Mouse (Mus musculus) kidney, embryonic 16.5 days (tissue): ENCODE measurements around the gene Gm49352. TPM values are rescaled to one million over a fixed set of nuclear protein-coding genes. Genes with fewer than 3 reads are reported as not detected.
"Not testable (repeated sequence)": the region's sequence is repeated elsewhere in the genome, so short reads cannot be mapped to it uniquely, and the experiment has no call there.

Experiments
- ATAC-seq: fragments of 200-750 bp; cut with Nextera tagmentation; 2 replicates; pipeline ENCODE4 v1.8.0; 2017; ENCODE audit warnings: moderate TSS enrichment; ENCODE audit not compliant: low FRiP score, low TSS enrichment
- H3K27ac ChIP-seq: fragments of 300-500 bp; sonication (generic); 2 replicates; pipeline ENCODE4 v1.5.1; 2014; ENCODE audit warnings: low read length
- H3K27me3 ChIP-seq: fragments of 300-500 bp; sonication (generic); 2 replicates; pipeline ENCODE4 v1.6.1; 2014; ENCODE audit warnings: low read length, control low read depth, mixed read lengths; ENCODE audit not compliant: insufficient read depth
- H3K36me3 ChIP-seq: fragments of 300-500 bp; sonication (generic); 2 replicates; pipeline ENCODE4 v1.6.1; 2014; ENCODE audit warnings: low read length, control low read depth, mixed read lengths; ENCODE audit not compliant: insufficient read depth
- H3K4me1 ChIP-seq: fragments of 300-500 bp; sonication (generic); 2 replicates; pipeline ENCODE4 v1.6.1; 2014; ENCODE audit warnings: low read length, control low read depth, mixed read lengths; ENCODE audit not compliant: insufficient read depth
- H3K4me2 ChIP-seq: fragments of 300-500 bp; sonication (generic); replicated peaks from 2 replicates; pipeline ENCODE4 v1.6.1; 2014; ENCODE audit warnings: low read depth, low read length
- H3K4me3 ChIP-seq: fragments of 300-500 bp; sonication (generic); 2 replicates; pipeline ENCODE4 v1.5.1; 2014; ENCODE audit warnings: mild to moderate bottlenecking, low read length
- H3K9ac ChIP-seq: fragments of 300-500 bp; sonication (generic); replicated peaks from 2 replicates; pipeline ENCODE4 v1.6.1; 2014; ENCODE audit warnings: low read length
- H3K9me3 ChIP-seq: fragments of 300-500 bp; sonication (generic); 2 replicates; pipeline ENCODE4 v1.6.1; 2016; ENCODE audit warnings: low read length, control low read depth
- WGBS: fragments of 180-500 bp; shearing (Covaris S2); extraction: QIAGEN DNeasy Blood & Tissue Kit; methylation state at CpG from one replicate; pipeline ENCODE4 v1.1.7; 2014; 5-methylcytosine and 5-hydroxymethylcytosine counted together
- polyA plus RNA-seq: library from polyadenylated mRNA; unstranded; fragments of >200 nt; fragmentation: Nextera tagmentation; extraction: Ambion mirVana; gene quantifications from 2 replicates; pipeline ENCODE4 v1.2.1, GENCODE M21; 2015

Gm49352 gene
- polyA plus RNA-seq, result not detected in 2 replicates

DNA sequence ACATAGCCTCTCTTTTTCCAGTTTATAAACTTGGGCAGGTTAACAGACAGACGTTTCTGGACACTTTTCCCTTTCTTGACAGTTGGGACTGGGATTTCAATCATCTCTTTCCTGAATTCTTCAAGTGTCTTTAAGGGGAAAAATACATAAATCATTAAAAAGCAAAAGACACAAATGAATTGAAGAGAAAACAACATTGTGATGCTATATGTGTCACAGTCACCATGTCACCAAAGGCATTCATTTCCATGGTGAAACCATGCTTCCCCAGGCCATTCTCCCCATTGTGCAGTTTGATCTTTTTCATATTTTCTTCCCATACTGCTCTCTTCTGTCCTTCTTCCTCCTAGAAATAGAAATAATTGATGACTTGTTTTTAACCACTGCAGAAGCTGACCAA, at the start of gene Gm49352:
Gm49352 (minus strand) TSS at position 101 of the 400 bp plus-strand sequence.
- not testable (repeated sequence) for H3K36me3 ChIP-seq, H3K4me2 ChIP-seq, H3K9ac ChIP-seq, H3K27me3 ChIP-seq, H3K4me1 ChIP-seq, H3K4me3 ChIP-seq, ATAC-seq, H3K9me3 ChIP-seq, H3K27ac ChIP-seq
- WGBS, result 44% methylated on average over 1 of the region's 1 CpGs

DNA sequence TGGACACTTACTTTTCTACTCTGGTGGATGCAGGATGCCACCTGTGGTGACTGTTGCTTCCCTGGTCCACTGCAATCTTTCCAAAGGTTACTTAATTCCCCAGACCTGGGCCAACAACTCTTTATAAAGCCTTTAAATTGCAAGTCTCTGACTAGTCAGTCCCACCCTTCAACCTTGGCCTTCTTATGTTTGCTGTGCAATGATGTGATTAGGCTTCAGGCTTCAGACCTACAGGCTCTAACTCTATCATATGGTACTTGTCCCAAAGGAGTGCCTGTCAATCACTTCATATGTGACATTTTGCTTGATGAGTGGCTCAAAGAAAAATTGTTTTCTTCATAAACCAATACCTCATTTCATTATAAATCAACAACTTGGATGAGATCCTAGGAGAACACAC, 2.1 kb upstream of the Gm49352 start, which contains the start of gene Cts3:
Cts3 (minus strand) TSS at position 101 of the 400 bp plus-strand sequence.
- Histone ChIP-seq H3K4me1 (no peaks in the 10 kb centered on the region), H3K27ac (no peak within 1 kb of the TSS), H3K9ac (no peak within 1 kb of the TSS), H3K36me3 (no peaks in the 10 kb centered on the region), H3K27me3 (no peaks in the 10 kb centered on the region), H3K9me3 (peaks cover 5% of the 10 kb centered on the region; the same call in 1 of the 2 replicates), H3K4me3 (no peak within 1 kb of the TSS), H3K4me2 (no peak within 1 kb of the TSS)
- no peak for ATAC-seq

DNA sequence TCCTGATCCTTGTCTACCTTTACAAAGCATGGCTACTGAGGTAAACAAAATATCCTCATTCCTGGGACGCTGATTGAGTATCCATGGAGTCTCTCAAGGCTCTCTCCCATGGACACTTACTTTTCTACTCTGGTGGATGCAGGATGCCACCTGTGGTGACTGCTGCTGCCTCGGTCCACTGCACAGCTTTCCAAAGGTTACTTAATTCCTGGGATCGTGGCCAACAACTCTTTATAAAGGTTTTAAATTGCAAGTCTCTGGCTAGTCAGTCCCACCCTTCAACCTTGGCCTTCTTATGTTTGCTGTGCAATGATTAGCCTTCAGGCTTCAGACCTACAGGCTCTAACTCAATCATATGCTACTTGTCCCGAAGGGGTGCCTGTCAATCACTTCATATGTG, 26.3 kb downstream of the Gm49352 start, which contains the start of gene Ctsm:
Ctsm (minus strand) TSS at position 209 of the 400 bp plus-strand sequence.
- Histone ChIP-seq H3K9me3 (peaks cover 25% of the 10 kb centered on the region), H3K4me3 (no peak within 1 kb of the TSS), H3K4me1 (no peaks in the 10 kb centered on the region), H3K36me3 (no peaks in the 10 kb centered on the region), H3K9ac (no peak within 1 kb of the TSS), H3K27ac (no peak within 1 kb of the TSS), H3K27me3 (no peaks in the 10 kb centered on the region), H3K4me2 (no peak within 1 kb of the TSS)
- 64% methylated on average over 4 of the region's 4 CpGs for WGBS
- ATAC-seq, result no peak

Other genes starting within 250 kb of the Gm49352 start
- not detected in 2 replicates for gene Cts7, start 210.0 kb downstream of the Gm49352 start, polyA plus RNA-seq
- gene Ctsm, start 26.3 kb downstream of the Gm49352 start, polyA plus RNA-seq, result not detected in 2 replicates
- not detected in 2 replicates for gene Cts3, start 2.0 kb upstream of the Gm49352 start, polyA plus RNA-seq